Mouse (Mus musculus) 416B (cell line): ENCODE results near the gene Ccdc106.
A peak's percentile ranks its signal among the peaks of the same experiment; 100 is the strongest.
"Not testable (repeated sequence)": the region's sequence is repeated elsewhere in the genome, so short reads cannot be mapped to it uniquely, and the experiment has no call there.

Experiments used
- DNase-seq: peaks from one replicate; pipeline ENCODE4 v3.0.0; 2011; ENCODE audit warnings: low read depth

The Ccdc106 gene

GRCm38 (mm10) chr7:5020000-5020681 is at the start of gene Ccdc106, which contains the start of gene Zfp865:
Ccdc106 (plus strand) TSS chr7:5020553.
Zfp865 (plus strand) TSS chr7:5020376.
- DNase-seq = peak; percentile 99

- no peak for DNase-seq
These were observed 49.3 kb upstream of the Ccdc106 start, which contains the start of gene Sbk3 for GRCm38 (mm10) chr7:4971068-4971467. Sbk3 (minus strand) TSS chr7:4971168.

- DNase-seq = no peak
These were observed 48.6 kb upstream of the Ccdc106 start for GRCm38 (mm10) chr7:4971710-4972109.

- DNase-seq = peak; percentile 87
These were observed 47.9 kb upstream of the Ccdc106 start for GRCm38 (mm10) chr7:4972321-4973047.

- DNase-seq = no peak
These were observed 44.9 kb upstream of the Ccdc106 start for GRCm38 (mm10) chr7:4975455-4975854.

- DNase-seq = peak; percentile 31
These were observed 43.5 kb upstream of the Ccdc106 start for GRCm38 (mm10) chr7:4976832-4977231.

- no peak for DNase-seq
These were observed 32.1 kb upstream of the Ccdc106 start for GRCm38 (mm10) chr7:4988250-4988649.

GRCm38 (mm10) chr7:4993347-4993998 is 26.9 kb upstream of the Ccdc106 start:
- no peak for DNase-seq

- no peak for DNase-seq
These were observed 26.2 kb upstream of the Ccdc106 start for GRCm38 (mm10) chr7:4993999-4994788.

GRCm38 (mm10) chr7:4995268-4996002 is 24.9 kb upstream of the Ccdc106 start:
- no peak for DNase-seq

- DNase-seq = peak; percentile 94
These were observed 24.1 kb upstream of the Ccdc106 start, which contains the start of gene Zfp579 for GRCm38 (mm10) chr7:4996003-4996895. Zfp579 (minus strand) TSS chr7:4996158.

GRCm38 (mm10) chr7:4996934-4997333 is 23.4 kb upstream of the Ccdc106 start:
- DNase-seq = no peak

- DNase-seq = peak; percentile 71
These were observed 20.5 kb upstream of the Ccdc106 start for GRCm38 (mm10) chr7:4999876-5000275.

GRCm38 (mm10) chr7:5002876-5003275 is 17.5 kb upstream of the Ccdc106 start:
- DNase-seq = not testable (repeated sequence)

GRCm38 (mm10) chr7:5008229-5008628 is 12.1 kb upstream of the Ccdc106 start:
- DNase-seq = no peak

- no peak for DNase-seq
These were observed 7.5 kb upstream of the Ccdc106 start for GRCm38 (mm10) chr7:5012681-5013513.

GRCm38 (mm10) chr7:5014251-5015117 is 5.9 kb upstream of the Ccdc106 start, which contains the start of the genes Zfp524 and Fiz1:
Zfp524 (plus strand) TSS chr7:5014415.
Fiz1 (minus strand) TSS chr7:5014697.
- peak; percentile 99 for DNase-seq
